Mouse (Mus musculus) kidney, adult 18-20 months (tissue): ENCODE measurements around the gene Prkn.
"Not testable (repeated sequence)": the region's sequence is repeated elsewhere in the genome, so short reads cannot be mapped to it uniquely, and the experiment has no call there.

Source experiments
- DNase-seq: peaks from one replicate; pipeline ENCODE4 v3.0.0; 2021

Prkn gene

GRCm38 (mm10) chr17:11926865-11927386, 1086.7 kb downstream of the Prkn start:
- peak; percentile 60 for DNase-seq

- no peak for DNase-seq
These were observed 1091.5 kb downstream of the Prkn start for GRCm38 (mm10) chr17:11931641-11932040.

- DNase-seq = no peak
These were observed 1093.6 kb downstream of the Prkn start for GRCm38 (mm10) chr17:11933737-11934136.

- DNase-seq = no peak
These were observed 1107.3 kb downstream of the Prkn start for GRCm38 (mm10) chr17:11947436-11947835.

GRCm38 (mm10) chr17:11949551-11950197, 1109.5 kb downstream of the Prkn start:
- no peak for DNase-seq

GRCm38 (mm10) chr17:11950198-11950594, 1110.0 kb downstream of the Prkn start:
- no peak for DNase-seq

GRCm38 (mm10) chr17:11955317-11955716, 1115.1 kb downstream of the Prkn start:
- DNase-seq = no peak

- DNase-seq = no peak
These were observed 1120.3 kb downstream of the Prkn start for GRCm38 (mm10) chr17:11960492-11960891.

GRCm38 (mm10) chr17:11962808-11963207, 1122.6 kb downstream of the Prkn start:
- DNase-seq = no peak

- no peak for DNase-seq
These were observed 1130.0 kb downstream of the Prkn start for GRCm38 (mm10) chr17:11970160-11970559.

- DNase-seq = peak; percentile 10
These were observed 1132.4 kb downstream of the Prkn start for GRCm38 (mm10) chr17:11972550-11972949.

GRCm38 (mm10) chr17:11972969-11973787, 1133.0 kb downstream of the Prkn start:
- peak; percentile 10 for DNase-seq

- peak; percentile 45 for DNase-seq
These were observed 1135.0 kb downstream of the Prkn start for GRCm38 (mm10) chr17:11975062-11975607.

GRCm38 (mm10) chr17:11978260-11978821, 1138.2 kb downstream of the Prkn start:
- no peak for DNase-seq

- no peak for DNase-seq
These were observed 1141.5 kb downstream of the Prkn start for GRCm38 (mm10) chr17:11981666-11982065.

- no peak for DNase-seq
These were observed 1148.1 kb downstream of the Prkn start for GRCm38 (mm10) chr17:11988110-11988837.

- no peak for DNase-seq
These were observed 1149.1 kb downstream of the Prkn start for GRCm38 (mm10) chr17:11989296-11989695.

GRCm38 (mm10) chr17:11990386-11991087, 1150.4 kb downstream of the Prkn start:
- DNase-seq = no peak

GRCm38 (mm10) chr17:11993249-11993648, 1153.1 kb downstream of the Prkn start:
- DNase-seq = peak; percentile 38

GRCm38 (mm10) chr17:11994252-11994651, 1154.1 kb downstream of the Prkn start:
- DNase-seq = no peak

GRCm38 (mm10) chr17:11994754-11995153, 1154.6 kb downstream of the Prkn start:
- not testable (repeated sequence) for DNase-seq

GRCm38 (mm10) chr17:11995522-11995921, 1155.3 kb downstream of the Prkn start:
- no peak for DNase-seq
